Mouse (Mus musculus): ENCODE results near the gene Cyp2j5. TPM values are rescaled to one million over a fixed set of nuclear protein-coding genes. Genes with fewer than 3 reads are reported as not detected.
"Not testable (repeated sequence)": the region's sequence is repeated elsewhere in the genome, so short reads cannot be mapped to it uniquely, and the experiment has no call there.

The Cyp2j5 gene
- polyA plus RNA-seq, 1 experiment, result 315 TPM

DNA sequence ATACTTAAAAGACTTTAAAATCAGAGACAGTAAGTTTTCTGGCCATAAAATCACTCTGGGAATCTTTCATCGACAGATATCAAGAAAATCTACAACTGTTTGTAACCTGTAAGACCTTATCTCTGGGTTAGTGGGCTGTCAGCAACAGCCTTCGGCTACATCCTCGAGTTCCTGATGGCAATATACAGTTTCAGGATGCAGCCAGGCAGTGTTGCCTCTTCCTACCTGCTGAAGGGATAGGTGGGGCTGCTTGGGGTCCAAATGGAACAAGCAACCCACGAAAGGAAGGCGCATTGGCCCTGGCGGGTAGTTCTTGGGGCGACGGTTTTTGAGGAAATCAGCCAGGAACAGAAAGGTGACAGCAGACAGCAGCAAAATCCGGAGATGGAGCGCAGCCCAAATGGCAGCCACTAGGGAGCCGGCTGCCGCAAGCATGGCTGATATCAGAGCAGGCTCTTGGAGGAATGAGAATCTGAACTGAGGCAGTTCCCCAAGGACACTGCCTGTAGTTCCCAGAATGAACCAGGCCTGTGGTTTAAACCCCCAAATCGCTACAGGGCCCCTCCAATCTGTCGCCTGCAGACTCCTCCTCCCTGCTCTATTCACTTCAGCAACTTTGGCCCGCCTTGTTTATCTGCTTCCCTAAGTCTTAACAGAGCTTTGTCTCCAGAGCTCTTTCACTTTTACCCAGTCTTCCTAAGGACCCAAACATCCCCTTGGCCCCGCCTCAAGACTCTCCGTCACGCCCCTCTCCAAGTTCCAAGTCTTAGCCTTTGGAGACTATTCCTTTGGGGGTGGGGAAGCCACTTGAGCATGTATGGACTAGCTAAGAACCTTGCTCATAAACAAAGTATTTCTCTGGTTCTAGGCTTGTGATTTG is 72.8 kb downstream of the Cyp2j5 start, which contains the start of gene Cyp2j9:
TSS of gene Cyp2j9 (minus strand) at position 668 of the 880 bp plus-strand sequence.
- peak; percentile 66 for DNase-seq
- no peaks in the 10 kb centered on the region for H3K4me1 ChIP-seq (ENCODE audit: control insufficient read depth, insufficient read depth, low read length)
- TF ChIP-seq POLR2A (IDR thresholded peaks at IDR 0.05; ENCODE audit: low read depth, low read length) (no peak), CTCF (conservative IDR thresholded peaks at IDR 0.05; ENCODE audit: insufficient read depth, insufficient read length, low read depth, low read length) (no peak)
- H3K4me3 ChIP-seq (ENCODE audit: insufficient read depth, low read depth, low read length), result peak within 1 kb of the TSS; percentile 61
- WGBS, result 10% methylated on average over 18 of the region's 18 CpGs
- no peaks in the 10 kb centered on the region for H3K36me3 ChIP-seq (ENCODE audit: control insufficient read depth, insufficient read depth, low read length)
- peak within 1 kb of the TSS; percentile 54; the same call in 1 of the 2 replicates for H3K27ac ChIP-seq (ENCODE audit: insufficient read depth, low read depth, low read length)
- no peaks in the 10 kb centered on the region for H3K27me3 ChIP-seq (replicated peaks; ENCODE audit: control insufficient read depth, insufficient read depth, low read length)

DNA sequence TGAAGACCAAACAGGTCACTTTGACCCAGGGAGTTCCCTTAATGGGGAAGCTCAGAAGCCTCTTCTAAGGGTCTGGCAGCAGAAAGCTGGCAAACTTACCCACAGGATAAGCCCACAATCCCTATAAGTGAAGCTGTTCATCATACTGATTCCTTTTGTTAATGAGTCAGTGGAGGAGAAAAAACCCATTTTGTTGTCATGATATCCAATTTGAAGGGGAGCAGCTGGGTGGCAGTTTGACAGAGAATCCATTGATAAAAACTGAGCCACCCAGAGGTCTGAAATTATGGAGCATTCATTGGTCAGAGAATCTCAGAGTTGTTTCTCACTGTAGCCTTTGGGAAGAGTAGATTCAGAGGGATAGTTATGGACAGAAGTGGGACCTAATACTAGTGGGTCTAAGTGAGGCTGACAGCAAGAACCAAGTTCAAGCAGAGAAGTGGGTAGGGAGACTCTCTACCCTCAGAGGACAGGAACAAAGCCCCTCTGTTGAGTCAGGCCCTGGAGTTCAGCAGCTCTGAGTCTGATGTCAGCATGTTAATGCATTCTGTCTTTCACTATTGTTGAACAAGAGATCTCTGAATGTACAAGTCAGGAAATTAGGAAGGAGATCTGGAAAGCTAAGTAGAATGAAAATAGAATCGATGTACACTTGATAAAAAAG is 82.4 kb downstream of the Cyp2j5 start:
- no peak overlapping the region for H3K27ac ChIP-seq (ENCODE audit: insufficient read depth, low read depth, low read length)
- H3K36me3 ChIP-seq (ENCODE audit: control insufficient read depth, insufficient read depth, low read length), result no peaks in the 10 kb centered on the region; the same call in 1 of the 2 replicates
- no peak for DNase-seq
- no peaks in the 10 kb centered on the region for H3K27me3 ChIP-seq (replicated peaks; ENCODE audit: control insufficient read depth, insufficient read depth, low read length)
- no peak overlapping the region for H3K4me3 ChIP-seq (ENCODE audit: insufficient read depth, low read depth, low read length)
- H3K4me1 ChIP-seq (ENCODE audit: control insufficient read depth, insufficient read depth, low read length), result no peaks in the 10 kb centered on the region
- 80% methylated on average over 1 of the region's 1 CpGs for WGBS
- TF ChIP-seq CTCF (conservative IDR thresholded peaks at IDR 0.05; ENCODE audit: insufficient read depth, insufficient read length, low read depth, low read length), result no peak
- no peak for TF ChIP-seq POLR2A (IDR thresholded peaks at IDR 0.05; ENCODE audit: low read depth, low read length)

DNA sequence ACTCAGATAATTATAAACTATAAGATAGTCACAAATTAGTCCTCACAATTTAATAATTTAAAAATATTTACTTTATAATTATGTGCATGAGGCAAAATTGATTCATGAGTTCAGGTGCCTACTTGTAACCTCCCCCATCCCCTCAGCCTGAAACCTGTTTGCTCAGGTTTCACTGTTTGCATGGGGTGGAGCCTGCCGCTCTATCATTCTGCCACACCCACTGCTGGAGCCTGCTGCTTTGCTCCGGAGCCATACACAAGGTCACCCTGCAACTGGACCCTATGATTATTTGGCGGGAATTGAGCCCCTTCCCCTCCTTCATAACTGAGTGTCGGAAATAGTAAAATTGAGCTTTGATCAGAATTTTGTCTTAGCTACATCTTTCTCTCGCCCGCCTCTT is 83.6 kb downstream of the Cyp2j5 start:
- H3K27me3 ChIP-seq (replicated peaks; ENCODE audit: control insufficient read depth, insufficient read depth, low read length); H3K36me3 ChIP-seq (ENCODE audit: control insufficient read depth, insufficient read depth, low read length); H3K4me3 ChIP-seq (ENCODE audit: insufficient read depth, low read depth, low read length); DNase-seq; H3K4me1 ChIP-seq (ENCODE audit: control insufficient read depth, insufficient read depth, low read length); H3K27ac ChIP-seq (ENCODE audit: insufficient read depth, low read depth, low read length): not testable (repeated sequence)
- WGBS, result 67% methylated on average over 6 of the region's 6 CpGs

Other genes with a start within 250 kb of the Cyp2j5 start
- 0.22 and 0.39 TPM in 2 replicates for gene Cyp2j8, start 156.8 kb downstream of the Cyp2j5 start, polyA plus RNA-seq (2012; rRNA removed)
- 7.1 and 8.4 TPM in 2 replicates for gene Cyp2j6, start 110.5 kb downstream of the Cyp2j5 start, polyA plus RNA-seq (2012; rRNA removed)
- 6.7 and 9.8 TPM in 2 replicates for gene Cyp2j9, start 72.6 kb downstream of the Cyp2j5 start, polyA plus RNA-seq (2012; rRNA removed)
- gene Gm12695, start 121.0 kb upstream of the Cyp2j5 start, polyA plus RNA-seq (2012; rRNA removed), result not detected in 2 replicates

All from kidney, adult 2 months (tissue).